Mouse (Mus musculus): ENCODE measurements around the gene Ddx23.

Gene Ddx23

DNA sequence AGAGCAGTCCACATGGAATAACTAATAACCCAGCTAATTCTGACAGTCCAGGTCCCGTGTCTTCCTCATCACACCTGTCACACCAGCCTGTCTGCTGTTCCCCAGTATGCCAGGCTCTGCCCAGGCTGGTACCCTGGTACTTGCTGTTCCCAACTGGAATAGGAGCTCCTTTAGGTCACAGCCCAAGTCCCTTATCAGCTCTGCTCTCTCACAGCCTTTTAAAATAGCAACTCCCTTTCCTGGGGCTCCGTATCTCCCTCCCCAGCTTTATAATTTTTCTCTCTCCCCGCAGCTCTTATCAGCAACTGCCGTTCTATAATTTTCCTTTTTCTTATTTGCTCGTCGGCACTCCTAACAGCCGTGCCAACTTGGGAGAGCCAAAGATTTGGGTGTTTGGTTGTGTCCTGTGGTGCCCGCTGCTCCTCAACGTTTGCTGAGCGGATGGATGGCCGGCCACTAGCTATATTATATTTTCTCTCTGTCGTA, 56.6 kb downstream of the Ddx23 start:
- DNase-seq, result no peak

DNA sequence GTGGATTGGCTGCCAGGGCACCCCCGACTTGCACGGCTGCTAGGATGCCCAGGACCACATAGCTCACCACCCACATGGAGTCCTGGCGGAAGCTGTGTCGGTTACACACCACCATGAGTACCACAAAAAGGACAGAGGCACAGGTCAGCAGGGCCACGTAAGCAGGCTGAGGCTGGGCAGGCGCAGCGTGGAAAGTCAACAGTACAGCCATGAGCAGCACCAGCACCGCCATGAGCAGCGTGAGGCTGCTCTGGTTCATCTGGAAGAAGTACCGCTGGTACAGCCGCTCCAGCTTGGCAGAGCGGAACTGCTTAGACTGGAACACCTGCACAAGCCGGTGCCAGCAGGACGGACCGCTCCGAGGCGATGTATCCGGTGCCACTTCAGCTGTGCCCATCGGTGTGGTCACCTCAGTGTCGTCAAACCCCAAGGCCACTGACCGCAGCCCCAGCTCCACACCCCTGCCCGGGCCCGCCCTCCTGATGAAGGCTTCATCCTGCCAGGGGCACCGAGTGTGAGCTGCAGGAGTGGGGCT, 58.6 kb downstream of the Ddx23 start:
- no peak for DNase-seq

- DNase-seq, result peak; percentile 64
Observed at GRCm38 (mm10) chr15:98602921-98603458, 59.7 kb downstream of the Ddx23 start.

DNA sequence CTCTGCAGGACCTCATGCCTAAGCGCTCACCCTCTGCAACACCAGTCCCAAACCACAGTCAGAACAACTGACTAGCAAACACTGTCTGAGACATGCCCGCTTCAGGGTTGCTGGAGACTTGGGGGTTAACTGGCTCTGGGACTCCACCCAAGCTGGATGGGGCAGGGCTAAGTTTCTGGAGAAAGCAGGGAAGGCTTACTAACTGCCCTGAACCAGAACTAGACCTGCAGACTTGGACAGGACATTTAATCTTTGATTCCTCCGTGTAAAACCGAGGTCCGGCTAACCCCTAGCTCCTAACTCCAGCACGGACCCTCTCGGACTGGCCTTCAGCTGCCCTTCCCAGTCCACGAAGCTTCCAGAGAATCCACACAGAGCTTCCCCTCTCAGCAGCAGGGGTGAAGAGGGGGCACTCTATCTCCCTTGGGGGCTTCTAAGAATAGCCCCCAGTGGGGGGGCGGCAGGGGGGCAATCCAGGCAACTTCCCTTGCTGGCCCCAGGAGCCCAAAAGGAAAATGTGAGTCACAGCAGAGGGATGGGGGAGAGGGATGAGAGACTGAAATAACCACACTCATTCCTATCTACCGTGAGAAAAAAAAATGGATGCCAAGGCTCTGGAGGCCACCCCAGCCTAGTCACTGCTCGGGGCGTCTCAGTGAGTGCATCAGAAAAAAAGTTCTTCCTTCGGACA, 60.4 kb downstream of the Ddx23 start:
- peak; percentile 62 for DNase-seq

DNA sequence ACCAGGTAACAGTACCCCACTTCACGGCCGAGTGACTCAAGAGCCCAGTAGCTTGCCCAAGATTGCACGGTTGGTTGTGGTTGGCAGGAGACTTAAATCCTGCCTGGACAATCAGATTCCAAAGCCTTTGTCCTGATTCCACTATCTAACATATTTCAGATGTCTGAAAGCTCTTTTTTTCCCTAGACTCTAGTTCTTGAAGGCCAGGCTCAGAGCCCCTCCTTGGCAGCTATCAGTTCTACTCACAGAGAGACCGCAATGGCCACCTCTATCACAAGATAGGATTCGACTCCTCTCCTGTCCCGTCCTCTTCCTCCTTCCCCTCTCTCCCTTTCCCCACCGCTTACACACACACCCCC, 60.9 kb downstream of the Ddx23 start:
- DNase-seq, result no peak

DNA sequence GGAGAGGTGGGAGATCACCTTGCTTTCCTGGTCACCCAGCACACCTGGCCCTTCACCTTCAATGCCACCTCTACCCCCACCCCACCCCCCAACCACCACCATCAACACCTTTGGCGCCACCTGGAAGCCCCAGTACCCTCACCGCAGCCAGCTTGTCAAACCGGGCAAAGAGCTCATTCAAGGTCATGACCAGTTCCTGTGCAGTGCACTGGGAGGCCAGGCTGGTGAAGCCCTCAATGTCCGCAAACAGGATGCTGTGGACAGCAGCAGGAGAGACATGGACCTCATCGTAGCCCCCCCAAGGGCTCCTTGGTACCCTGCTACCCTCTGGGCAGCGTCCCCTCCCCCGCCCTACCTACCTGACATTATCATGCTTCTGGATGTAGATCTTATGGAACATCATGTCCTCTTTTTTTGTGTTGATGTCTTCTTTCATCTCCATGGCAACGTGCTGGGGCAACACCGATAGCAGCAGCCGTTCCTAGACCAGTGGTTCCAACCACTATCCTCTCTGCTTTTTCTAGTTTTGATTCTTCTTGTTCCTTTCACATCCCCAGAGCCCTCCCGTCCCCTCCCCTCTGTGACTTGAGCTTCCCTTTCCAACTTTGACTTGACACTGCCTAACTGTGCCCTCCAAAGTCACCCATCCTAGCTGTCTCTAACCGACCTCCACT, 62.5 kb downstream of the Ddx23 start:
- no peak for DNase-seq

- no peak for DNase-seq
Observed at GRCm38 (mm10) chr15:98596609-98597008, 66.1 kb downstream of the Ddx23 start.

Data from kidney, postnatal 10 days (tissue).